Mouse (Mus musculus): ENCODE measurements around the gene Grk4. TPM values are rescaled to one million over a fixed set of nuclear protein-coding genes. Genes with fewer than 3 reads are reported as not detected.
A peak's percentile ranks its signal among the peaks of the same experiment; 100 is the strongest.

Gene Grk4
- polyA plus RNA-seq, 1 experiment from 2014 or later: 2.0 TPM

DNA sequence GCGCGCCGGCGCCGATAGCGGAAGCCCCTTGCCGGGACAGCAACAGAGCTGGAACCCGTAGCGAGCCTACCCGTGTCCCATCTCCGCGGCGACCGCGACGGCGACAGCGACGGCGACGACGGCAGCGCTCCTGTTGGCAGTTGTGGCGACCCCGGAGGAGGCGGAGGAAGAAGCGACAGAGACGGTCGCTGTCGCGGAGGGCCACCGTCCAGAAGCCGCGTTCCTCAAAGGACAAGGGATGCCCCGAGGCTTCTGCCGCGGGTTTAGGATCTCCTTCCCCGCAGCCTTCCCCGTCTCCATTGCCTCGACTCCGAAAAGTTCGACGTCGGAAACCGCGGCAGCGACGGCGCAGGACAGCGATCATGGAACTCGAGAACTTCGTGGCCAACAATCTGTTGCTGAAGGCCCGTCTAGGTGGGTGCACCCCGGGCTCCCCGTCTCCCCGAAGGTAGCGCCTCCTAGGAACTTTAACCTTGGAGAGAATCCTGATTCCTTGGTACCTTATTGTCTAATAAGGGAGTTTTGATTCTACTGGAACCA, 482 bp downstream of the Grk4 start:
- Histone ChIP-seq H3K27ac (replicated peaks in 1 of 2; ENCODE audit: control insufficient read depth in 1 of 2, insufficient read depth in 1 of 2, low read depth in 2 of 2, low read length in 2 of 2) (peak overlapping the region; percentile 89 to 94), H3K4me3 (ENCODE audit: control insufficient read depth in 1 of 2, insufficient read depth in 1 of 2, low read depth in 1 of 2, low read length in 2 of 2) (peak overlapping the region; percentile 73 to 84), H3K36me3 (ENCODE audit: control insufficient read depth, insufficient read depth, low read length) (peaks cover 20% of the 10 kb centered on the region), H3K4me1 (ENCODE audit: control insufficient read depth in 2 of 2, insufficient read depth in 2 of 2, low read length in 2 of 2) (peaks cover 2 to 18% of the 10 kb centered on the region in 2 experiments), H3K9ac (ENCODE audit: low read length) (peak overlapping the region; percentile 83), H3K9me3 (ENCODE audit: control insufficient read depth, low read length) (no peaks in the 10 kb centered on the region), H3K27me3 (ENCODE audit: control insufficient read depth, insufficient read depth, low read length) (no peaks in the 10 kb centered on the region), H3K4me2 (ENCODE audit: low read length) (peak overlapping the region; percentile 72)
- 0 out of 2 replicates have a peak, but pooled peaks have one; percentile 2 for ATAC-seq (ENCODE audit: insufficient number of reproducible peaks, insufficient read depth, low FRiP score, low read depth)
- WGBS: under 1% methylated on average over 57 of the region's 57 CpGs

DNA sequence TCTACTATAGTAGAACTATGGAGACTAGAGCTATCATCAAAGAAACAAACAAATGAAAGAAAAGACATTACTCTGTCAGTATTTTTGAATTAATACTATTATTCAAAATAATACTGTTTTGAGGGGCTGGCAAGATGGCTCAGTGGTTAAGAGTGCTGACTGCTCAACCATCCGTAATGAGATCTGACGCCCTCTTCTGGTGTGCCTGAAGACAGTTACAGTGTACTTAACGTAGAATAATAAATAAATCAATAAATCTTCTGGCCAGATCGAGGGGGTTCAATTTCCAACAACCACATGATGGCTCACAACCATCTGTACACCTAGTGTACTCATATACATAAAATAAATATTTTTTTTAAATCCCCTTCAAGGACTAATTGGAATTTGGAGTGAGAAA, 1.7 kb downstream of the Grk4 start:
- no peaks in the 10 kb centered on the region for H3K9me3 ChIP-seq (ENCODE audit: control insufficient read depth, low read length)
- no peak for ATAC-seq (ENCODE audit: insufficient number of reproducible peaks, insufficient read depth, low FRiP score, low read depth)
- H3K27ac ChIP-seq (replicated peaks in 1 of 2; ENCODE audit: control insufficient read depth in 1 of 2, insufficient read depth in 1 of 2, low read depth in 2 of 2, low read length in 2 of 2): no peak overlapping the region
- no peaks in the 10 kb centered on the region for H3K27me3 ChIP-seq (ENCODE audit: control insufficient read depth, insufficient read depth, low read length)
- H3K36me3 ChIP-seq (ENCODE audit: control insufficient read depth, insufficient read depth, low read length): peaks cover 9% of the 10 kb centered on the region
- WGBS: 84% methylated on average over 4 of the region's 4 CpGs
- no peak overlapping the region for H3K9ac ChIP-seq (ENCODE audit: low read length)
- no peak overlapping the region for H3K4me3 ChIP-seq (ENCODE audit: control insufficient read depth in 1 of 2, insufficient read depth in 1 of 2, low read depth in 1 of 2, low read length in 2 of 2)
- H3K4me2 ChIP-seq (ENCODE audit: low read length): peak overlapping the region; percentile 72; the same call in 1 of the 2 replicates
- peaks cover 2 to 18% of the 10 kb centered on the region in 2 experiments for H3K4me1 ChIP-seq (ENCODE audit: control insufficient read depth in 2 of 2, insufficient read depth in 2 of 2, low read length in 2 of 2)

DNA sequence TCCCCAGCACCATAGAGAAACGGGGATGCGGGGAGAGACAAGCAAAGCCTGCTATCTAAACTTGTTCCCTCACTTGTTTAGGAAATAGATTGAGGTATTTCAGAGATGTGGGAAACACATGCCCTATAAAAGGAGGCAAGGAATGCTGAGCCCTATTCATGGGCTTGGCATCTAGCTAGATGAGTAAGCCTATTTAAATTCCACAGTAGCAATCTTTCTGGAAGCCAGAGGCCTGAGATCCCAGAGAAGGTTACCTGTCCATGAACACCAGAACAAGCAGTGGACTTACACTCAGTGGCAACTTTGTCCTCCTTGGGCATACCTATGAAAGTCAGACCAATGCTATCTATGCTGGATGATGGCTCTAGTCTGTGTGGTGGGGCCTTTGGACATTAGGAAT, 3.1 kb downstream of the Grk4 start:
- ATAC-seq (ENCODE audit: insufficient number of reproducible peaks, insufficient read depth, low FRiP score, low read depth): no peak
- WGBS: 72% methylated on average over 2 of the region's 2 CpGs
- Histone ChIP-seq H3K9ac (ENCODE audit: low read length) (no peak overlapping the region), H3K36me3 (ENCODE audit: control insufficient read depth, insufficient read depth, low read length) (no peaks in the 10 kb centered on the region; the same call in 1 of the 2 replicates), H3K27ac (replicated peaks in 1 of 2; ENCODE audit: control insufficient read depth in 1 of 2, insufficient read depth in 1 of 2, low read depth in 2 of 2, low read length in 2 of 2) (no peak overlapping the region), H3K4me1 (ENCODE audit: control insufficient read depth in 2 of 2, insufficient read depth in 2 of 2, low read length in 2 of 2) (peaks cover 2 to 18% of the 10 kb centered on the region in 2 experiments), H3K4me3 (ENCODE audit: control insufficient read depth in 1 of 2, insufficient read depth in 1 of 2, low read depth in 1 of 2, low read length in 2 of 2) (no peak overlapping the region), H3K4me2 (ENCODE audit: low read length) (no peak overlapping the region), H3K27me3 (ENCODE audit: control insufficient read depth, insufficient read depth, low read length) (no peaks in the 10 kb centered on the region), H3K9me3 (ENCODE audit: control insufficient read depth, low read length) (no peaks in the 10 kb centered on the region)

DNA sequence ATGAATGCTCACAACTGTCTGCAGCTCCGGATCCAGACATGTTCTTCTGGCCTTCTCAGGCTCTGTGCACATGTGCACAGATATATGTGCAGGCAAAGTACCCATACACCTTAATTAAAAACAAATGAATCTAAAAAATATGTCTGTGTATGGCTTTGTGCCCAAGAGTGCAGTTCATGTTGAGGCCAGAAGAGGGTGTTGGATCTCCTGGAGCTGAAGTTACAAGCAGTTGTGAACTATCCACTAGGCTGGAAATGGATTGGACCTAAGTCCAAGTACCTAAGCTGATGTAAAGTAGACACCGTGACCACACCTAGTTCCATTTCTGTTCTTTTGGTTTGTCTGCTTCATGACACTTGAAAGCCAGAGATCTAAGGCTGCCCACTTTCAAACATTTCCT, 9.3 kb downstream of the Grk4 start:
- ATAC-seq (ENCODE audit: insufficient number of reproducible peaks, insufficient read depth, low FRiP score, low read depth): no peak
- H3K36me3 ChIP-seq (ENCODE audit: control insufficient read depth, insufficient read depth, low read length): peaks cover 10% of the 10 kb centered on the region
- H3K27ac ChIP-seq (replicated peaks in 1 of 2; ENCODE audit: control insufficient read depth in 1 of 2, insufficient read depth in 1 of 2, low read depth in 2 of 2, low read length in 2 of 2): no peak overlapping the region
- no peak overlapping the region for H3K4me3 ChIP-seq (ENCODE audit: control insufficient read depth in 1 of 2, insufficient read depth in 1 of 2, low read depth in 1 of 2, low read length in 2 of 2)
- H3K4me1 ChIP-seq (ENCODE audit: control insufficient read depth in 2 of 2, insufficient read depth in 2 of 2, low read length in 2 of 2): no peaks in the 10 kb centered on the region
- no peak overlapping the region for H3K9ac ChIP-seq (ENCODE audit: low read length)
- no peaks in the 10 kb centered on the region for H3K9me3 ChIP-seq (ENCODE audit: control insufficient read depth, low read length)
- H3K4me2 ChIP-seq (ENCODE audit: low read length): no peak overlapping the region
- H3K27me3 ChIP-seq (ENCODE audit: control insufficient read depth, insufficient read depth, low read length): no peaks in the 10 kb centered on the region
- 83% methylated on average over 2 of the region's 2 CpGs for WGBS

DNA sequence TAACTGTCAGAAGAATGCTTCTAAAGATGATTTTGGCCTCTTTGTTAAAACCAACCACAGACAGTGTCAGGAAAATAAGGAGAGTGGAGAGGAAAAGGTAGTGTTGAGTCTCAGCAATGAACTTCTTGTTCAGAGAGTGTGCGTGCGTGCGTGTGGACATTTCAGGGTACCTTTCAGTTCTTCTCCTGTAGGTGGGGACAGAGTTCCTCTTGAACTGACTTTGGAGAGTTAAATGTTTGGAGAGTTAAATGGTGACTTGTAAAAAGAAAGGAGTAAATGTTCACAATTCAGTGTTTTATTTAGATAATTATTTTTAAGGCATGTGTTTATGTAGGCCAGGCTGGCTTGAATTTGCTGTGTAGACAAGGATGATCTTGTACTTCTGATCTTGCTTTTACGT, 10.1 kb downstream of the Grk4 start:
- Histone ChIP-seq H3K36me3 (ENCODE audit: control insufficient read depth, insufficient read depth, low read length) (peaks cover 10% of the 10 kb centered on the region), H3K9ac (ENCODE audit: low read length) (no peak overlapping the region), H3K9me3 (ENCODE audit: control insufficient read depth, low read length) (no peaks in the 10 kb centered on the region), H3K27me3 (ENCODE audit: control insufficient read depth, insufficient read depth, low read length) (no peaks in the 10 kb centered on the region), H3K4me3 (ENCODE audit: control insufficient read depth in 1 of 2, insufficient read depth in 1 of 2, low read depth in 1 of 2, low read length in 2 of 2) (no peak overlapping the region), H3K4me2 (ENCODE audit: low read length) (no peak overlapping the region), H3K4me1 (ENCODE audit: control insufficient read depth in 2 of 2, insufficient read depth in 2 of 2, low read length in 2 of 2) (no peaks in the 10 kb centered on the region), H3K27ac (replicated peaks in 1 of 2; ENCODE audit: control insufficient read depth in 1 of 2, insufficient read depth in 1 of 2, low read depth in 2 of 2, low read length in 2 of 2) (no peak overlapping the region)
- 67% methylated on average over 4 of the region's 4 CpGs for WGBS
- no peak for ATAC-seq (ENCODE audit: insufficient number of reproducible peaks, insufficient read depth, low FRiP score, low read depth)

DNA sequence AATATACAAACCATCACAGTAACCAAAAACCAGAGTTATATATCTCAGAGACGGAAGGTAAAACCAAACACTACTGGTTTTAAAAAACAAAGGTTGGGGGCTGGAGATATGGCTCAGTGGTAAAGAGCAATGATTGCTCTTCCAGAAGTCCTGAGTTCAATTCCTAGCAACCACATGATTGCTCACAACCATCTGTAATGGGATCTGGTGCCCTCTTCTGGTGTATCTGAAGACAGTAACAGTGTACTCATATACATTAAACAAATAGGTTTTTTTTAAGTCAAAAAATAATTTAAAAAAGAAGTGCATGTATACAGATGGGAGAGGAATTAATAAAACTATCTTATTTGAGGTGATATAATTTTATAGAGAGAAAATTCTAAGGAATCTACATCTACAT, 29.7 kb downstream of the Grk4 start:
- Histone ChIP-seq H3K27me3 (ENCODE audit: control insufficient read depth, insufficient read depth, low read length) (no peaks in the 10 kb centered on the region), H3K4me3 (ENCODE audit: control insufficient read depth in 1 of 2, insufficient read depth in 1 of 2, low read depth in 1 of 2, low read length in 2 of 2) (no peak overlapping the region), H3K4me1 (ENCODE audit: control insufficient read depth in 2 of 2, insufficient read depth in 2 of 2, low read length in 2 of 2) (no peaks in the 10 kb centered on the region), H3K9me3 (ENCODE audit: control insufficient read depth, low read length) (0 out of 2 replicates have a peak, but pooled peaks cover 6% of the 10 kb centered on the region), H3K4me2 (ENCODE audit: low read length) (no peak overlapping the region), H3K36me3 (ENCODE audit: control insufficient read depth, insufficient read depth, low read length) (no peaks in the 10 kb centered on the region), H3K9ac (ENCODE audit: low read length) (no peak overlapping the region), H3K27ac (replicated peaks in 1 of 2; ENCODE audit: control insufficient read depth in 1 of 2, insufficient read depth in 1 of 2, low read depth in 2 of 2, low read length in 2 of 2) (no peak overlapping the region)
- no peak for ATAC-seq (ENCODE audit: insufficient number of reproducible peaks, insufficient read depth, low FRiP score, low read depth)
- WGBS: 91% methylated on average over 1 of the region's 1 CpGs

DNA sequence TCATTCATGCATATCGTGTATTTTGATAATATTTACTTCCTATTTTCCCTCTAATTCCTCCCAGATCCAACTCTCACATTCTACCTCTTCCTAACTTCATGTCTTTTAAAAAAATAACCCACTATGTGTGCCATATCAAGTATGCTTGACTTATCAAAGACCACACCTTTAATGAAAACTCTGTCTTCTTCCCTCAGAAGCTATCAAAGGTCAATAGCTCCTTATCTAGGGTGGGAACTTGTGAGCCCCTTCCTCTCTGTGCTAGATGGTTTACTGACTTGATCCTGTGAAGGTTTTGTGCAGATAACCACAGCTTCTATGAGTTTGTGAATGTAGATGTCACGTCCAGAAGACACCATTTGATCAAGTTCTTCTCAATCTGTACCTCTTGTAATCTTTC, 32.6 kb downstream of the Grk4 start:
- WGBS: 50% methylated on average over 2 of the region's 2 CpGs
- ATAC-seq (ENCODE audit: insufficient number of reproducible peaks, insufficient read depth, low FRiP score, low read depth): no peak

DNA sequence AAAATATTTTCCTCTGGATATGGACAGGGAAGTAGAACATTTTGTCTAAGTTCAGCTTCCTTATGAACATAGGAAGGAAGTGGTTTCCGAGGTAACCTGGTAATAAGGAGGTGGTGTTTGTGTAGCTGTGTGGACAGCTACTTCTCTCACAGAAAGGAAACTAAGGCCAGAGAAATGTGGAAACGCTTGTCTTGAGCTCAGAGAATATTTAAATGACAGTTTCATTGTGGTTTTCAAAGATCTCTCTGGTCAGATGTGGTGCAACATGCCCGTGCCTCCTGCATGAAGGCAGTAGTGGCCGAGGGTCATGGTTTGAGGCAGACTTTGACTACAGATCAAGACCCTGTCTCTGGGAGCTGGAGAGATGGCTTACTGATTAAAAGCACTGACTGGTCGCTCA, 35.3 kb downstream of the Grk4 start:
- Histone ChIP-seq H3K27ac (replicated peaks in 1 of 2; ENCODE audit: control insufficient read depth in 1 of 2, insufficient read depth in 1 of 2, low read depth in 2 of 2, low read length in 2 of 2) (no peak overlapping the region), H3K9me3 (ENCODE audit: control insufficient read depth, low read length) (no peaks in the 10 kb centered on the region), H3K4me2 (ENCODE audit: low read length) (no peak overlapping the region), H3K27me3 (ENCODE audit: control insufficient read depth, insufficient read depth, low read length) (no peaks in the 10 kb centered on the region), H3K36me3 (ENCODE audit: control insufficient read depth, insufficient read depth, low read length) (no peaks in the 10 kb centered on the region), H3K4me1 (ENCODE audit: control insufficient read depth in 2 of 2, insufficient read depth in 2 of 2, low read length in 2 of 2) (no peaks in the 10 kb centered on the region), H3K9ac (ENCODE audit: low read length) (no peak overlapping the region), H3K4me3 (ENCODE audit: control insufficient read depth in 1 of 2, insufficient read depth in 1 of 2, low read depth in 1 of 2, low read length in 2 of 2) (no peak overlapping the region)
- 55% methylated on average over 5 of the region's 5 CpGs for WGBS
- ATAC-seq (ENCODE audit: insufficient number of reproducible peaks, insufficient read depth, low FRiP score, low read depth): no peak

More for the DNA sequence above, 32.6 kb downstream of the Grk4 start:
- Histone ChIP-seq H3K4me1 (ENCODE audit: control insufficient read depth in 2 of 2, insufficient read depth in 2 of 2, low read length in 2 of 2) (no peaks in the 10 kb centered on the region), H3K4me3 (ENCODE audit: control insufficient read depth in 1 of 2, insufficient read depth in 1 of 2, low read depth in 1 of 2, low read length in 2 of 2) (no peak overlapping the region), H3K4me2 (ENCODE audit: low read length) (no peak overlapping the region), H3K36me3 (ENCODE audit: control insufficient read depth, insufficient read depth, low read length) (no peaks in the 10 kb centered on the region), H3K27me3 (ENCODE audit: control insufficient read depth, insufficient read depth, low read length) (no peaks in the 10 kb centered on the region), H3K9ac (ENCODE audit: low read length) (no peak overlapping the region), H3K27ac (replicated peaks in 1 of 2; ENCODE audit: control insufficient read depth in 1 of 2, insufficient read depth in 1 of 2, low read depth in 2 of 2, low read length in 2 of 2) (no peak overlapping the region), H3K9me3 (ENCODE audit: control insufficient read depth, low read length) (0 out of 2 replicates have a peak, but pooled peaks cover 6% of the 10 kb centered on the region)
